Mouse (Mus musculus) limb, embryonic 11.5 days (tissue): ENCODE measurements around the gene Btn1a1. TPM values are rescaled to one million over a fixed set of nuclear protein-coding genes. Genes with fewer than 3 reads are reported as not detected.

Experiments
- ATAC-seq: fragments of 200-750 bp; cut with Nextera tagmentation; 2 replicates; pipeline ENCODE4 v1.8.0; 2017; ENCODE audit warnings: low read depth; ENCODE audit not compliant: insufficient number of reproducible peaks, low FRiP score, low TSS enrichment
- DNase-seq: peaks from one replicate; pipeline ENCODE4 v3.0.0-alpha.2; 2015; ENCODE audit warnings: low spot score
- H3K27ac ChIP-seq: fragments of 300-500 bp; sonication (generic); replicated peaks from 2 replicates; pipeline ENCODE4 v1.5.1; 2014; ENCODE audit warnings: low read depth, mild to moderate bottlenecking, low read length
- H3K27me3 ChIP-seq: fragments of 300-500 bp; sonication (generic); 2 replicates; pipeline ENCODE4 v1.6.1; 2014; ENCODE audit warnings: mild to moderate bottlenecking, low read length, mixed read lengths; ENCODE audit not compliant: control insufficient read depth, insufficient read depth
- H3K36me3 ChIP-seq: fragments of 300-500 bp; sonication (generic); 2 replicates; pipeline ENCODE4 v1.6.1; 2014; ENCODE audit warnings: mild to moderate bottlenecking, low read length, moderate library complexity, mixed read lengths; ENCODE audit not compliant: control insufficient read depth, insufficient read depth
- H3K4me1 ChIP-seq: fragments of 300-500 bp; sonication (generic); 2 replicates; pipeline ENCODE4 v1.6.1; 2014; ENCODE audit warnings: low read length, mixed read lengths; ENCODE audit not compliant: control insufficient read depth, insufficient read depth
- H3K4me2 ChIP-seq: fragments of 300-500 bp; sonication (generic); 2 replicates; pipeline ENCODE4 v1.6.1; 2014; ENCODE audit warnings: low read depth, mild to moderate bottlenecking, moderate library complexity; ENCODE audit not compliant: severe bottlenecking
- H3K4me3 ChIP-seq: fragments of 300-500 bp; sonication (generic); 2 replicates; pipeline ENCODE4 v1.5.1; 2014; ENCODE audit warnings: low read depth, low read length
- H3K9ac ChIP-seq: fragments of 300-500 bp; sonication (generic); 2 replicates; pipeline ENCODE4 v1.6.1; 2014; ENCODE audit warnings: mild to moderate bottlenecking, low read length
- H3K9me3 ChIP-seq: fragments of 300-500 bp; sonication (generic); 2 replicates; pipeline ENCODE4 v1.6.1; 2016; ENCODE audit warnings: low read length; ENCODE audit not compliant: control insufficient read depth
- WGBS: fragments of 180-500 bp; shearing (Covaris S2); extraction: QIAGEN DNeasy Blood & Tissue Kit; methylation state at CpG from one replicate; pipeline ENCODE4 v1.1.7; 2014; 5-methylcytosine and 5-hydroxymethylcytosine counted together
- polyA plus RNA-seq: library from polyadenylated mRNA; unstranded; fragments of >200 nt; fragmentation: Nextera tagmentation; extraction: Ambion mirVana; gene quantifications from 2 replicates; pipeline ENCODE4 v1.2.1, GENCODE M21; 2014

Btn1a1 gene
- polyA plus RNA-seq, 1 experiment from 2014 or later: not detected

- Histone ChIP-seq H3K9me3 (no peaks in the 10 kb centered on the region), H3K27me3 (no peaks in the 10 kb centered on the region), H3K4me1 (0 out of 2 replicates have a peak, but pooled peaks cover 2% of the 10 kb centered on the region), H3K4me3 (no peak overlapping the region; the same call in 1 of the 2 replicates), H3K9ac (no peak overlapping the region), H3K27ac (no peak overlapping the region), H3K36me3 (no peaks in the 10 kb centered on the region), H3K4me2 (no peak overlapping the region)
- ATAC-seq (no peak), DNase-seq (no peak)
- 64% methylated on average over 5 of the region's 5 CpGs for WGBS
Observed at GRCm38 (mm10) chr13:23433801-23434200, 31.9 kb downstream of the Btn1a1 start.

- Histone ChIP-seq H3K27ac (0 out of 2 replicates have a peak overlapping the region, but pooled peaks have one; percentile 36), H3K9ac (no peak overlapping the region), H3K4me1 (0 out of 2 replicates have a peak, but pooled peaks cover 2% of the 10 kb centered on the region), H3K4me2 (peak overlapping the region; percentile 39), H3K4me3 (peak overlapping the region; percentile 50), H3K27me3 (no peaks in the 10 kb centered on the region), H3K36me3 (no peaks in the 10 kb centered on the region), H3K9me3 (no peaks in the 10 kb centered on the region)
- 12% methylated on average over 5 of the region's 5 CpGs for WGBS
- no peak for ATAC-seq
- DNase-seq: no peak
Observed at GRCm38 (mm10) chr13:23433206-23433605, 32.5 kb downstream of the Btn1a1 start.

- no peaks in the 10 kb centered on the region for H3K27me3 ChIP-seq
- H3K36me3 ChIP-seq: no peaks in the 10 kb centered on the region
- peak overlapping the region; percentile 50 for H3K4me3 ChIP-seq
- H3K9me3 ChIP-seq: no peaks in the 10 kb centered on the region
- peak; percentile 89 for ATAC-seq
- 0 out of 2 replicates have a peak, but pooled peaks cover 2% of the 10 kb centered on the region for H3K4me1 ChIP-seq
- peak overlapping the region; percentile 39 for H3K4me2 ChIP-seq
- peak overlapping the region; percentile 42; the same call in 1 of the 2 replicates for H3K27ac ChIP-seq
- under 1% methylated on average over 28 of the region's 28 CpGs for WGBS
- H3K9ac ChIP-seq: peak overlapping the region; percentile 41; the same call in 1 of the 2 replicates
- peak; percentile 99 for DNase-seq
Observed at GRCm38 (mm10) chr13:23432562-23433201, 33.0 kb downstream of the Btn1a1 start.

- H3K27ac ChIP-seq: peak overlapping the region; percentile 91
- H3K9ac ChIP-seq: peak overlapping the region; percentile 81
- peak overlapping the region; percentile 39 for H3K4me2 ChIP-seq
- H3K36me3 ChIP-seq: no peaks in the 10 kb centered on the region
- peak; percentile 71 for ATAC-seq
- peak overlapping the region; percentile 50 for H3K4me3 ChIP-seq
- no peaks in the 10 kb centered on the region for H3K27me3 ChIP-seq
- 0 out of 2 replicates have a peak, but pooled peaks cover 2% of the 10 kb centered on the region for H3K4me1 ChIP-seq
- DNase-seq: peak; percentile 92
- no peaks in the 10 kb centered on the region for H3K9me3 ChIP-seq
- under 1% methylated on average over 15 of the region's 15 CpGs for WGBS
Observed at GRCm38 (mm10) chr13:23431351-23431771, 34.3 kb downstream of the Btn1a1 start.

- H3K9me3 ChIP-seq: no peaks in the 10 kb centered on the region
- H3K4me3 ChIP-seq: peak overlapping the region; percentile 50
- peak overlapping the region; percentile 81 for H3K9ac ChIP-seq
- under 1% methylated on average over 17 of the region's 17 CpGs for WGBS
- peak overlapping the region; percentile 91 for H3K27ac ChIP-seq
- peak; percentile 55 for ATAC-seq
- H3K4me1 ChIP-seq: 0 out of 2 replicates have a peak, but pooled peaks cover 2% of the 10 kb centered on the region
- H3K4me2 ChIP-seq: peak overlapping the region; percentile 39
- peak; percentile 81 for DNase-seq
- no peaks in the 10 kb centered on the region for H3K36me3 ChIP-seq
- no peaks in the 10 kb centered on the region for H3K27me3 ChIP-seq
Observed at GRCm38 (mm10) chr13:23430734-23431133, 35.0 kb downstream of the Btn1a1 start.

GRCm38 (mm10) chr13:23429771-23430380 is 35.8 kb downstream of the Btn1a1 start:
- H3K4me1 ChIP-seq: 0 out of 2 replicates have a peak, but pooled peaks cover 2% of the 10 kb centered on the region
- ATAC-seq: no peak

GRCm38 (mm10) chr13:23428166-23428993 is 37.3 kb downstream of the Btn1a1 start:
- Histone ChIP-seq H3K4me3 (no peak overlapping the region), H3K4me2 (no peak overlapping the region), H3K4me1 (0 out of 2 replicates have a peak, but pooled peaks cover 2% of the 10 kb centered on the region), H3K27ac (no peak overlapping the region), H3K36me3 (no peaks in the 10 kb centered on the region), H3K27me3 (no peaks in the 10 kb centered on the region), H3K9ac (no peak overlapping the region), H3K9me3 (no peaks in the 10 kb centered on the region)
- WGBS: 58% methylated on average over 16 of the region's 16 CpGs
- ATAC-seq: no peak
- no peak for DNase-seq

More at GRCm38 (mm10) chr13:23429771-23430380, 35.8 kb downstream of the Btn1a1 start:
- WGBS: 48% methylated on average over 10 of the region's 10 CpGs
- Histone ChIP-seq H3K27ac (no peak overlapping the region), H3K36me3 (no peaks in the 10 kb centered on the region), H3K9me3 (no peaks in the 10 kb centered on the region), H3K4me2 (peak overlapping the region; percentile 39), H3K27me3 (no peaks in the 10 kb centered on the region), H3K4me3 (peak overlapping the region; percentile 50), H3K9ac (peak overlapping the region; percentile 81)
- no peak for DNase-seq

GRCm38 (mm10) chr13:23427401-23427910 is 38.2 kb downstream of the Btn1a1 start:
- H3K9me3 ChIP-seq: no peaks in the 10 kb centered on the region
- no peak for DNase-seq
- H3K4me1 ChIP-seq: 0 out of 2 replicates have a peak, but pooled peaks cover 2% of the 10 kb centered on the region
- H3K27ac ChIP-seq: no peak overlapping the region
- no peaks in the 10 kb centered on the region for H3K27me3 ChIP-seq
- no peak for ATAC-seq
- H3K4me2 ChIP-seq: no peak overlapping the region
- WGBS: 68% methylated on average over 10 of the region's 10 CpGs
- H3K4me3 ChIP-seq: no peak overlapping the region
- no peak overlapping the region for H3K9ac ChIP-seq
- no peaks in the 10 kb centered on the region; the same call in 1 of the 2 replicates for H3K36me3 ChIP-seq
